Mouse (Mus musculus) ES-Bruce4 (cell line): ENCODE results near the gene Cdc27. TPM values are rescaled to one million over a fixed set of nuclear protein-coding genes. Genes with fewer than 3 reads are reported as not detected.

Experiments used
- H3K27ac ChIP-seq: 2 replicates; pipeline ENCODE4 v1.5.1; 2012; ENCODE audit warnings: low read length, inconsistent platforms; ENCODE audit not compliant: insufficient read depth
- H3K27me3 ChIP-seq: 2 replicates; pipeline ENCODE4 v1.6.1; 2012; ENCODE audit warnings: mild to moderate bottlenecking, low read length, inconsistent platforms; ENCODE audit not compliant: control insufficient read depth, poor library complexity, insufficient read depth, severe bottlenecking
- H3K36me3 ChIP-seq: 2 replicates; pipeline ENCODE4 v1.6.1; 2012; ENCODE audit warnings: inconsistent platforms, mild to moderate bottlenecking, low read length, moderate library complexity; ENCODE audit not compliant: control insufficient read depth, poor library complexity, insufficient read depth, severe bottlenecking
- H3K4me1 ChIP-seq: one replicate; pipeline ENCODE4 v1.8.1; 2011; ENCODE audit warnings: low read length; ENCODE audit not compliant: control insufficient read depth, insufficient read depth
- H3K4me3 ChIP-seq: 2 replicates; pipeline ENCODE4 v1.5.1; 2011; ENCODE audit warnings: low read depth, mild to moderate bottlenecking, low read length
- H3K9ac ChIP-seq: 2 replicates; pipeline ENCODE4 v1.6.1; 2012; ENCODE audit warnings: low read depth, mild to moderate bottlenecking, inconsistent platforms; ENCODE audit not compliant: poor library complexity, severe bottlenecking
- H3K9me3 ChIP-seq: replicated peaks from 2 replicates; pipeline ENCODE4 v1.6.1; 2012; ENCODE audit warnings: mild to moderate bottlenecking, low read length, inconsistent platforms; ENCODE audit not compliant: control insufficient read depth, poor library complexity, insufficient read depth, severe bottlenecking
- CTCF ChIP-seq: IDR thresholded peaks from one replicate; pipeline ENCODE4 v1.8.1; 2011; ENCODE audit warnings: low read depth, low read length
- EP300 ChIP-seq: IDR thresholded peaks from 2 replicates; pipeline ENCODE4 v1.6.1; 2011; ENCODE audit warnings: low read depth, low read length; ENCODE audit not compliant: insufficient read depth
- POLR2A ChIP-seq: IDR thresholded peaks from one replicate; pipeline ENCODE4 v1.8.1; 2011; ENCODE audit warnings: low read length; ENCODE audit not compliant: insufficient read depth
- polyA plus RNA-seq: library from polyadenylated mRNA; stranded (reverse); fragments of >200 nt; gene quantifications from 2 replicates; pipeline ENCODE4 v1.2.4, GENCODE M21; 2011; ENCODE audit warnings: low read depth; ENCODE audit not compliant: missing spikeins, insufficient read depth, insufficient read length

The Cdc27 gene
- 92.9 and 95.2 TPM in 2 replicates for polyA plus RNA-seq

DNA sequence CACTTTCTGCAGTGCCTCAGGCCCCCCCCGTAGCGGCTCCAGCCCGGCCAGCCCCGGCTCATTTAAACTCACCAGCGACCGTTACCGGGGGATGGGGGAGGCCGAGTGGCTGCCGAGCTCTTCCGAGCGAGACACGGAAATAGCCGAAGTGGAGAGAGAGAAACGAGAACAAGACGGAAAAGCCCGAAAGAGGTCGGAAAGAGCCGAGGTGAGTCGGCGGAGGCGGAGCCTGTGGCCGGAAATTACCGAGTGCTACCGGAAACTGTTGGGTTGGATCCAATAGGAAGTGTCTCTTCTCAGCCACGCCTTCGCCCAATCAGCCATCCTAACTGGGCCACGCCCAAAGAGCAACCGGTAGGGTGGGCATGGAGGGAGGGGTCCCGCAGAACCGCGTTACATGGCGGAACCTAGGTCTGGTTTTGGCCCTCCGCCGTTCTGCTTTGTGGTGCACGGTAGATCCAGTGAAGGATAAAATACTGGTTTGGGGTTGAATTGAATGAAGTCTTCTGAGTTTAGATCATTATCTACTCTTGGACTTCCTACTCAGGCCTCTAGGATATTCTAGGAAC, at the start of gene Cdc27, which contains the start of gene Myl4:
Gene Cdc27, minus strand, starts transcription at position 215 of the 569 bp plus-strand sequence.
Gene Myl4, plus strand, starts transcription at position 258 of the 569 bp plus-strand sequence.
- peak within 1 kb of the TSS; percentile 58 for H3K27ac ChIP-seq
- peak within 1 kb of the TSS; percentile 87 for H3K9ac ChIP-seq
- TF ChIP-seq CTCF, result no peak
- peak; percentile 96 for TF ChIP-seq POLR2A
- TF ChIP-seq EP300, result 0 out of 2 replicates have a peak, but pooled peaks have one; percentile 20
- peaks cover 7% of the 10 kb centered on the region; the same call in 1 of the 2 replicates for H3K36me3 ChIP-seq
- no peaks in the 10 kb centered on the region for H3K4me1 ChIP-seq
- H3K4me3 ChIP-seq, result peak within 1 kb of the TSS; percentile 78
- H3K27me3 ChIP-seq, result no peaks in the 10 kb centered on the region
- H3K9me3 ChIP-seq, result no peaks in the 10 kb centered on the region

DNA sequence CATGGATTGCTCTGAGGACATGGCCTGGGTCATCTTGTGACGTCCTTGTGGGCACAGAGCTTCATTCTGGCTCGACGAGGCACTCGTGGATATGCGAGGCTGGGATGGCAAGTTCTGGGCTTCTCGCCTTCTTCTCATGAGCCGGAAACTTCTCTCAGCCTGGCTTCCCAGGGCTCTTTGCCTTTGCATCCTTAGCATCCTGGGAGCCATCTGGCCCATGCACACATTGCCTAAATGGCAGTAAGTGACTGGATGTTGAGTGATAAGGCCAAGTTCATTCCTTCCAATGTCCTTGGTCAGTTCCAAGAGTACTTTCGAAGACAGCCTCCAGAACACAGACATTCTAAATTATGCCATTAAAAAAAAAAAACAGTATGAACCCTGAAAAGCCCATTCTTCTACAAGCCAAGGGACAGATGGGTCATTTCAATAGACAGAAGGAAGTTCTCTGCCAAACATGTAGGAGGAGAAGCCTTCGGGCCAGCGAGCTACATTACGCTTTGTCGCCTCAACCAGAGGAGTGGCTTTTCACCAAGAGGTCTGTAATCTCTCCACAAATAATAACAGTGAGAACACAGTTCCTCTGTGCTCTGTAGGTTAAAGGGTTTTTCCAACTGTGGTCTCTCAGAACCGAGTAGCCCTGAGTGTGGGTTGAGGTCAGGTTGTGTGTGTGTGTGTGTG, 49.0 kb upstream of the Cdc27 start:
- no peak for TF ChIP-seq CTCF
- no peak for TF ChIP-seq POLR2A
- no peak for TF ChIP-seq EP300
- Histone ChIP-seq H3K36me3 (no peaks in the 10 kb centered on the region), H3K9me3 (no peaks in the 10 kb centered on the region), H3K4me3 (no peak overlapping the region), H3K27me3 (no peaks in the 10 kb centered on the region), H3K4me1 (peaks cover 4% of the 10 kb centered on the region), H3K27ac (no peak overlapping the region), H3K9ac (no peak overlapping the region)

DNA sequence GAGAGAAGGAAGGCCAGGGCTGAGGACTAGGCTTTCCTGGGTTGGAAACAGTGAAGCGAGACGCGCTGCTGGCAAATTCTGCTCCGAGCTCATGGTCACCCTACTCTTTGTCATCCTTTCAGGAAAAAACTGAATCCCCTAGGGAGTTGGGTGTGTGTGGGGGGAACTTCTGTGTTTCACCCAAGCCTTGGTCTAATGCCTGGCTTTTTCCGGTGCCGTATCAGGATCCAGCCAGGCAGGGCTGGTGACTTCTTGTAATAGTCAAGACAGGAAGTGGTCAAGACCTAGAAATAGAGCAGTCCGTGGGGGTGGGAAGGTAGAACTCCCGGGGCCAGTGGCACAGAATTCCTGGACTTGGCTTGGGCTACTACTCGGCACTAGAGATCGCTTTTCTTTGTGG, 45.9 kb upstream of the Cdc27 start:
- Histone ChIP-seq H3K9me3 (no peaks in the 10 kb centered on the region), H3K4me1 (peaks cover 4% of the 10 kb centered on the region), H3K36me3 (no peaks in the 10 kb centered on the region), H3K27me3 (no peaks in the 10 kb centered on the region), H3K27ac (no peak overlapping the region), H3K9ac (no peak overlapping the region), H3K4me3 (no peak overlapping the region)
- TF ChIP-seq POLR2A, result no peak
- TF ChIP-seq EP300, result no peak
- TF ChIP-seq CTCF, result no peak

DNA sequence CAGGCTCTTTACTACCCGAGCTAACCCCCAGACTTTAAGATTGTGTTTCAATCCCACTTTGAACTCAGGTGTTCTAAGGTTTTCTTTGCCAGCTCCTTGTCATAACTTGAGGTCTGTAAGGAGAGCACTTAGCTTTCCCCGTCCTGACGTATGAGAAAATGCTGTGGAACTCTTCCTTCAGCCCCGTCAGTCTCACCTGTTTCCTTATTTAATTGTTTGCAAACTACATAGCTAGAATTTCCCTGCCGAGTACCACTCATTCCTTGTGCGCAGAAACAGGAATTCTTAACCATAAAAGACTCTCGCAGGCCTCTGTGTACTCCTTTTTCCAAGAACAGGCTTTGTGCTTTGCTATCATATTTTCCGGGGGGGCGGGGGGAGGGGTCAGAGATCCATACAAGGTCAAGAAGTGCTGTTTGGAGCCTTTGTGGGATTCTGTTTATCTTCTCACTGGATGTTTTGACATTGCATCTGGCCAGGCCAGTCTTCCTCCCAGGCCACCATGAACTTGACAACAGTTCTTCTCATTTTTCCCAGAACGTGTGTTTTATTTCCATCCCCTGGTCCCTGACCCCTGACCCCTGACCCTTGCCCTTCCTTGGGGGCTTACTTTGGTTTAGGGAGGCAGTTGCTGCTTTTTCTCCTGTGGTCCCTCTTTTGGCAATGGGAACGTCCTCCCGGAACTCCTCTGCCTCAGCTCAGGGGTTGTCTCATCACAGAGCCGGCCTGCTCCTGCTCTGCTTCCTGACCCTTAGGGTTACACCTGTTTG, 41.8 kb upstream of the Cdc27 start:
- TF ChIP-seq POLR2A (no peak), EP300 (no peak), CTCF (no peak)
- Histone ChIP-seq H3K27ac (no peak overlapping the region), H3K9ac (no peak overlapping the region), H3K36me3 (no peaks in the 10 kb centered on the region), H3K4me1 (no peaks in the 10 kb centered on the region), H3K4me3 (no peak overlapping the region), H3K27me3 (no peaks in the 10 kb centered on the region), H3K9me3 (no peaks in the 10 kb centered on the region)

DNA sequence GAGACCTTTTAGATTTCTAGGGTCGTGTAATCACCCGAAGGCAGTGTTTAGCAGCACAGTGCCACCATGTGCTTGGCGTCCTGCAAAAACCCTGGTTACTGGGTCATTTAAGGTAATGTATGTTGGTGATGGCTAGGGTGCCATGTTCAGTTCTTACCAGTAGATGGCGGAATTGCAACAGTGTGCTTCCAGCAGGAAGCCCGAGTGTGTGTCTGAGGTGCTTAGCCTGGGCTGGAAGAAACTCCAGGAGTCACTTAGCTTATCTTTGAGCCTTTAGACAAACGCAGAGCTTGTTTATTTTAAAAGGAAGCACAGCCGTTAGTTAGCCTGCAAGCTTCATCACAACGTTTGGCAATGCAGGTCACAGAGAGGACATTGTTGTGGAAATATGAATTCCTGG, 39.7 kb upstream of the Cdc27 start:
- TF ChIP-seq CTCF (peak; percentile 94), POLR2A (no peak), EP300 (no peak)
- Histone ChIP-seq H3K36me3 (no peaks in the 10 kb centered on the region), H3K9ac (no peak overlapping the region), H3K27me3 (no peaks in the 10 kb centered on the region), H3K4me3 (no peak overlapping the region), H3K4me1 (no peaks in the 10 kb centered on the region), H3K27ac (no peak overlapping the region), H3K9me3 (no peaks in the 10 kb centered on the region)

DNA sequence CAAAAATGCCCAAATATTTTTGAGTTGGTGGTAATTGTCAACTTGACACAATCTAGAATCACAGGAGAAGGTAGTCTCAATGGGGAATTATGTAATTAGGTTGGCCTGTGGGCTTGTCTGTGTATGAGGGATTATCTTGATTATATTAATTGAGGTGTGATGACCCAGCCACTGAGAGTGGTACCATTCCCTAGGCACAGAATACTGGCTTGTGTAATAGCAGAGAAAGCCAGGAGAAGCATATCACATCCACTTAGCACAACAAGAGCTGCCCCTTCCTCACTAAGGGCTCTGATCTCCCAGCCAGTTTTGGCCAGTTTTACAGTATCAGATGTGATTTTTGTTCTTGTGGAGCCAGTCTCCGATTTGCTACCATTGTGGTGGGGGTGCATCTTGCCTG, 39.1 kb upstream of the Cdc27 start:
- H3K4me3 ChIP-seq, result no peak overlapping the region
- no peaks in the 10 kb centered on the region for H3K9me3 ChIP-seq
- TF ChIP-seq POLR2A (no peak), CTCF (no peak), EP300 (no peak)
- no peaks in the 10 kb centered on the region for H3K36me3 ChIP-seq
- no peak overlapping the region for H3K9ac ChIP-seq
- no peaks in the 10 kb centered on the region for H3K4me1 ChIP-seq
- no peaks in the 10 kb centered on the region for H3K27me3 ChIP-seq
- H3K27ac ChIP-seq, result no peak overlapping the region
